Mouse (Mus musculus) large intestine, adult 2 months (tissue): ENCODE results near the gene Sertad3. TPM values are rescaled to one million over a fixed set of nuclear protein-coding genes. Genes with fewer than 3 reads are reported as not detected.
"Not testable (repeated sequence)": the region's sequence is repeated elsewhere in the genome, so short reads cannot be mapped to it uniquely, and the experiment has no call there.

Experiments used
- DNase-seq: peaks from one replicate; pipeline ENCODE4 v3.0.0-alpha.2; 2012; ENCODE audit warnings: low read depth, low spot score
- WGBS: fragments of 180-500 bp; shearing (Covaris S2); methylation state at CpG from one replicate; pipeline ENCODE4 v1.1.7; 2018; 5-methylcytosine and 5-hydroxymethylcytosine counted together
- polyA plus RNA-seq: library from polyadenylated mRNA; depleted of rRNA; stranded (reverse); fragments of >200 nt; gene quantifications from 2 replicates; pipeline ENCODE4 v1.2.3, GENCODE M21; 2012

Sertad3 gene
- polyA plus RNA-seq, 1 experiment = 14.5 TPM

- DNase-seq = no peak
- 85% methylated on average over 25 of the region's 25 CpGs for WGBS
Observed at GRCm38 (mm10) chr7:27489270-27489869, 15.8 kb downstream of the Sertad3 start.

GRCm38 (mm10) chr7:27490227-27490542 lies 16.6 kb downstream of the Sertad3 start:
- DNase-seq = no peak
- 8% methylated on average over 4 of the region's 4 CpGs for WGBS

GRCm38 (mm10) chr7:27490543-27491329 lies 17.2 kb downstream of the Sertad3 start:
- no peak for DNase-seq
- under 1% methylated on average over 32 of the region's 33 CpGs for WGBS

- DNase-seq = no peak
- 50% methylated on average over 7 of the region's 7 CpGs for WGBS
Observed at GRCm38 (mm10) chr7:27491856-27492255, 18.3 kb downstream of the Sertad3 start.

GRCm38 (mm10) chr7:27493022-27493421 lies 19.5 kb downstream of the Sertad3 start:
- 12% methylated on average over 3 of the region's 3 CpGs for WGBS
- DNase-seq = no peak

- WGBS = 70% methylated on average over 5 of the region's 5 CpGs
- DNase-seq = no peak
Observed at GRCm38 (mm10) chr7:27493450-27493849, 19.9 kb downstream of the Sertad3 start.

- DNase-seq = not testable (repeated sequence)
- 84% methylated on average over 9 of the region's 9 CpGs for WGBS
Observed at GRCm38 (mm10) chr7:27494659-27495367, 21.2 kb downstream of the Sertad3 start.

- 57% methylated on average over 3 of the region's 3 CpGs for WGBS
Observed at GRCm38 (mm10) chr7:27499036-27499435, 25.5 kb downstream of the Sertad3 start, which contains the start of gene Prx. TSS of gene Prx (plus strand) at chr7:27499324.

GRCm38 (mm10) chr7:27501620-27502019 lies 28.1 kb downstream of the Sertad3 start:
- DNase-seq = no peak
- 62% methylated on average over 4 of the region's 4 CpGs for WGBS

More at GRCm38 (mm10) chr7:27499036-27499435, 25.5 kb downstream of the Sertad3 start, which contains the start of gene Prx:
- DNase-seq = no peak

GRCm38 (mm10) chr7:27506765-27507370 lies 33.3 kb downstream of the Sertad3 start:
- no peak for DNase-seq

GRCm38 (mm10) chr7:27507711-27508647 lies 34.4 kb downstream of the Sertad3 start:
- WGBS = under 1% methylated on average over 54 of the region's 54 CpGs
- peak; percentile 97 for DNase-seq

More at GRCm38 (mm10) chr7:27506765-27507370, 33.3 kb downstream of the Sertad3 start:
- 45% methylated on average over 9 of the region's 9 CpGs for WGBS

- 12% methylated on average over 6 of the region's 6 CpGs for WGBS
- DNase-seq = no peak
Observed at GRCm38 (mm10) chr7:27508648-27509005, 35.1 kb downstream of the Sertad3 start.

GRCm38 (mm10) chr7:27510809-27511208 lies 37.2 kb downstream of the Sertad3 start:
- no peak for DNase-seq
- WGBS = 97% methylated on average over 2 of the region's 2 CpGs

- no peak for DNase-seq
- 61% methylated on average over 9 of the region's 9 CpGs for whole genome bisulfite sequencing
Observed at GRCm38 (mm10) chr7:27514961-27515360, 41.4 kb downstream of the Sertad3 start.

- 86% methylated on average over 9 of the region's 9 CpGs for WGBS
- DNase-seq = no peak
Observed at GRCm38 (mm10) chr7:27518314-27518713, 44.7 kb downstream of the Sertad3 start.

GRCm38 (mm10) chr7:27520104-27520503 lies 46.5 kb downstream of the Sertad3 start:
- no peak for DNase-seq

- DNase-seq = peak; percentile 68
- WGBS = 11% methylated on average over 1 of the region's 1 CpGs
Observed at GRCm38 (mm10) chr7:27520599-27520998, 47.0 kb downstream of the Sertad3 start.

GRCm38 (mm10) chr7:27522967-27523366 lies 49.4 kb downstream of the Sertad3 start, which contains the start of gene Hipk4:
TSS of gene Hipk4 (plus strand) at chr7:27523267.
- 66% methylated on average over 5 of the region's 5 CpGs for WGBS
- DNase-seq = no peak

GRCm38 (mm10) chr7:27523805-27524204 lies 50.2 kb downstream of the Sertad3 start:
- 92% methylated on average over 13 of the region's 13 CpGs for WGBS
- no peak for DNase-seq
